14 mouse cellular contexts compared by ENCODE assay signal in genomic region chr6:22922880-22923279, GRCm38 (mm10). TPM values are rescaled to one million over a fixed set of nuclear protein-coding genes. Genes with fewer than 3 reads are reported as not detected.
A peak's percentile ranks its signal among the peaks of the same experiment; 100 is the strongest.
DNase-seq lines count a peak whose midpoint lies in the region; ATAC-seq and TF ChIP-seq lines count a peak whose summit lies in the region.
"Had no signal": no experiment of that assay in that cellular context is flagged by ENCODE, and none has a peak within 500 bp of the region (broad histone marks: within the 10 kb centered on the region; RNA-seq: fewer than 3 reads in every experiment).

No protein-coding gene starts in this region.

- DNase-seq in Muller cell, postnatal 12 days (ENCODE audit: inconsistent ontology term), result peak; percentile 82
- peak; percentile 81 for DNase-seq in brain, embryonic 14.5 days (ENCODE audit: low read depth)
- no peak for DNase-seq in forebrain, postnatal 0 days
- DNase-seq in adrenal gland, postnatal 36 days, result no peak
- no peak for DNase-seq in T-cell, adult 2 months (ENCODE audit: low spot score)
- no peak for DNase-seq in MN1 (ENCODE audit: low spot score)
- DNase-seq: cerebellum, adult 2 months; lung, adult 18-20 months; thymus, postnatal 36 days had no signal

- H3K9me3 ChIP-seq in forebrain, postnatal 0 days (ENCODE audit: low read length), result no peaks in the 10 kb centered on the region
- no peaks in the 10 kb centered on the region for H3K9me3 ChIP-seq in midbrain, embryonic 16.5 days (replicated peaks; ENCODE audit: control insufficient read depth, low read length, poor library complexity, severe bottlenecking)
- H3K9me3 ChIP-seq: megakaryocyte, embryonic 14.5 days; stomach, embryonic 15.5 days had no signal

- H3K36me3 ChIP-seq in forebrain, postnatal 0 days (ENCODE audit: insufficient read depth), result no peaks in the 10 kb centered on the region
- H3K36me3 ChIP-seq in midbrain, embryonic 16.5 days (ENCODE audit: control insufficient read depth, insufficient read depth, low read length), result no peaks in the 10 kb centered on the region
- H3K36me3 ChIP-seq: stomach, embryonic 15.5 days had no signal

- no peak overlapping the region for H3K9ac ChIP-seq in forebrain, postnatal 0 days
- H3K9ac ChIP-seq in midbrain, embryonic 16.5 days (ENCODE audit: low read depth, low read length), result no peak overlapping the region
- H3K9ac ChIP-seq: stomach, embryonic 15.5 days had no signal

- 2% methylated on average over 1 of the region's 1 CpGs for WGBS in forebrain, postnatal 0 days
- 5% methylated on average over 1 of the region's 1 CpGs for WGBS in midbrain, embryonic 16.5 days

- peak; percentile 80 for ATAC-seq in forebrain, postnatal 0 days
- ATAC-seq in midbrain, embryonic 16.5 days, result no peak
- ATAC-seq: intestine, postnatal 0 days had no signal

- TF ChIP-seq POLR2A in brain, embryonic 14.5 days (IDR thresholded peaks at IDR 0.05; ENCODE audit: borderline replicate concordance, extremely low read depth, insufficient read depth, insufficient read length, poor library complexity, severe bottlenecking), result no peak

- H3K4me1 ChIP-seq in forebrain, postnatal 0 days (ENCODE audit: insufficient read depth), result no peaks in the 10 kb centered on the region
- no peaks in the 10 kb centered on the region for H3K4me1 ChIP-seq in midbrain, embryonic 16.5 days (ENCODE audit: control insufficient read depth, insufficient read depth, low read length)
- H3K4me1 ChIP-seq: megakaryocyte, embryonic 14.5 days; stomach, embryonic 15.5 days had no signal

- H3K4me2 ChIP-seq in forebrain, postnatal 0 days (ENCODE audit: low read depth), result no peak overlapping the region
- no peak overlapping the region for H3K4me2 ChIP-seq in midbrain, embryonic 16.5 days (ENCODE audit: low read length)
- H3K4me2 ChIP-seq: stomach, embryonic 15.5 days had no signal

- TF ChIP-seq CTCF in brain, embryonic 14.5 days (IDR thresholded peaks at IDR 0.05; ENCODE audit: borderline replicate concordance, extremely low read depth, insufficient read depth, insufficient read length), result no peak
- TF ChIP-seq CTCF in forebrain, postnatal 0 days (IDR thresholded peaks at IDR 0.05; ENCODE audit: low read depth), result no peak

- H3K4me3 ChIP-seq in forebrain, postnatal 0 days (ENCODE audit: low read depth, low read length), result no peak overlapping the region
- H3K4me3 ChIP-seq in midbrain, embryonic 16.5 days (ENCODE audit: low read depth, low read length), result no peak overlapping the region
- H3K4me3 ChIP-seq: megakaryocyte, embryonic 14.5 days; stomach, embryonic 15.5 days had no signal

- H3K27me3 ChIP-seq in forebrain, postnatal 0 days (ENCODE audit: insufficient read depth, low read length), result no peaks in the 10 kb centered on the region
- H3K27me3 ChIP-seq in midbrain, embryonic 16.5 days (ENCODE audit: control insufficient read depth, insufficient read depth, low read depth, low read length), result no peaks in the 10 kb centered on the region
- H3K27me3 ChIP-seq: CH12.LX; megakaryocyte, embryonic 14.5 days; stomach, embryonic 15.5 days had no signal

- no peak overlapping the region for H3K27ac ChIP-seq in forebrain, postnatal 0 days (ENCODE audit: low read depth, low read length)
- H3K27ac ChIP-seq in midbrain, embryonic 16.5 days (ENCODE audit: low read length), result 0 out of 2 replicates have a peak overlapping the region, but pooled peaks have one; percentile 17
- H3K27ac ChIP-seq: stomach, embryonic 15.5 days had no signal

RNA-seq across cellular contexts. Expression of gene Ptprz1, which starts 47.6 kb away (rescaled TPM):
- 110 and 128 TPM in 2 replicates for polyA plus RNA-seq in brain, embryonic 14.5 days (2012; rRNA removed)
- total RNA-seq in forebrain, postnatal 0 days (2014; rRNA removed), result 169 and 237 TPM in 2 replicates
- polyA plus RNA-seq in forebrain, postnatal 0 days (2015; fragmentation: Nextera tagmentation; extraction: Ambion mirVana), result 78.2 and 115 TPM in 2 replicates
- 84.3 and 112 TPM in 2 replicates for polyA plus RNA-seq in midbrain, embryonic 16.5 days (2015; fragmentation: Nextera tagmentation; extraction: Ambion mirVana)
- total RNA-seq in adrenal gland, postnatal 36 days (2021), result 1 to 10 TPM; 2.3 to 8.3 TPM
- total RNA-seq: CH12.LX had no signal

Comparison
In these comparisons a context has a peak if more than half of its experiments do, and no peak if none do; other contexts are left out.
1. DNase-seq: peak in Muller cell, postnatal 12 days (single experiment) and brain, embryonic 14.5 days (single experiment); none in forebrain, postnatal 0 days (single experiment), adrenal gland, postnatal 36 days (0 of 2), T-cell, adult 2 months (single experiment) and MN1 (single experiment).